Mouse (Mus musculus) heart, embryonic 16.5 days (tissue): ENCODE data around the gene Fam155a. TPM values are rescaled to one million over a fixed set of nuclear protein-coding genes. Genes with fewer than 3 reads are reported as not detected.

ENCODE experiments used
- ATAC-seq: fragments of 200-750 bp; cut with Nextera tagmentation; replicated peaks from 2 replicates; pipeline ENCODE4 v1.8.0; 2017; ENCODE audit warnings: moderate number of reproducible peaks; ENCODE audit not compliant: insufficient read depth, low FRiP score; ENCODE audit errors: extremely low read depth
- H3K27ac ChIP-seq: fragments of 300-500 bp; sonication (generic); 2 replicates; pipeline ENCODE4 v1.5.1; 2014; ENCODE audit warnings: mild to moderate bottlenecking, low read length, control low read depth, moderate library complexity
- H3K27me3 ChIP-seq: fragments of 300-500 bp; sonication (generic); 2 replicates; pipeline ENCODE4 v1.6.1; 2014; ENCODE audit warnings: low read length, mixed read lengths; ENCODE audit not compliant: control insufficient read depth, insufficient read depth
- H3K36me3 ChIP-seq: fragments of 300-500 bp; sonication (generic); 2 replicates; pipeline ENCODE4 v1.6.1; 2014; ENCODE audit not compliant: control insufficient read depth, insufficient read depth
- H3K4me1 ChIP-seq: fragments of 300-500 bp; sonication (generic); 2 replicates; pipeline ENCODE4 v1.6.1; 2014; ENCODE audit warnings: low read length, mixed read lengths; ENCODE audit not compliant: control insufficient read depth, insufficient read depth
- H3K4me2 ChIP-seq: fragments of 300-500 bp; sonication (generic); 2 replicates; pipeline ENCODE4 v1.6.1; 2014; ENCODE audit warnings: low read depth, mild to moderate bottlenecking, control low read depth, low read length
- H3K4me3 ChIP-seq: fragments of 300-500 bp; sonication (generic); 2 replicates; pipeline ENCODE4 v1.5.1; 2014; ENCODE audit warnings: mild to moderate bottlenecking, control low read depth, low read length
- H3K9ac ChIP-seq: fragments of 300-500 bp; sonication (generic); 2 replicates; pipeline ENCODE4 v1.6.1; 2014; ENCODE audit warnings: low read length, control low read depth
- H3K9me3 ChIP-seq: fragments of 300-500 bp; sonication (generic); replicated peaks from 2 replicates; pipeline ENCODE4 v1.6.1; 2016; ENCODE audit warnings: low read length; ENCODE audit not compliant: control insufficient read depth
- WGBS: fragments of 180-500 bp; shearing (Covaris S2); extraction: QIAGEN DNeasy Blood & Tissue Kit; methylation state at CpG from one replicate; pipeline ENCODE4 v1.1.7; 2014; 5-methylcytosine and 5-hydroxymethylcytosine counted together
- polyA plus RNA-seq: library from polyadenylated mRNA; unstranded; fragments of >200 nt; fragmentation: Nextera tagmentation; extraction: Ambion mirVana; gene quantifications from 2 replicates; pipeline ENCODE4 v1.2.1, GENCODE M21; 2015

Gene Fam155a
- polyA plus RNA-seq, 1 experiment from 2014 or later: 0.07 TPM

- no peak for ATAC-seq
- H3K36me3 ChIP-seq: no peaks in the 10 kb centered on the region
- 59% methylated on average over 6 of the region's 6 CpGs for WGBS
- no peaks in the 10 kb centered on the region for H3K4me1 ChIP-seq
- no peaks in the 10 kb centered on the region for H3K27me3 ChIP-seq
- H3K4me2 ChIP-seq: no peak overlapping the region
- H3K9me3 ChIP-seq: no peaks in the 10 kb centered on the region
- H3K9ac ChIP-seq: no peak overlapping the region
- H3K27ac ChIP-seq: no peak overlapping the region
- no peak overlapping the region for H3K4me3 ChIP-seq
Observed at GRCm38 (mm10) chr8:9546429-9546828, 224.5 kb downstream of the Fam155a start.

GRCm38 (mm10) chr8:9545665-9546064, 225.3 kb downstream of the Fam155a start:
- Histone ChIP-seq H3K9ac (no peak overlapping the region), H3K4me3 (no peak overlapping the region), H3K36me3 (no peaks in the 10 kb centered on the region), H3K4me2 (no peak overlapping the region), H3K27ac (no peak overlapping the region), H3K9me3 (no peaks in the 10 kb centered on the region), H3K4me1 (no peaks in the 10 kb centered on the region), H3K27me3 (no peaks in the 10 kb centered on the region)
- ATAC-seq: no peak
- WGBS: 48% methylated on average over 2 of the region's 2 CpGs

- no peaks in the 10 kb centered on the region for H3K4me1 ChIP-seq
- H3K4me3 ChIP-seq: no peak overlapping the region
- no peaks in the 10 kb centered on the region for H3K36me3 ChIP-seq
- H3K4me2 ChIP-seq: no peak overlapping the region
- H3K9me3 ChIP-seq: no peaks in the 10 kb centered on the region; the same call in 1 of the 2 replicates
- no peaks in the 10 kb centered on the region for H3K27me3 ChIP-seq
- no peak overlapping the region for H3K27ac ChIP-seq
- ATAC-seq: no peak
- WGBS: 82% methylated on average over 5 of the region's 5 CpGs
- H3K9ac ChIP-seq: no peak overlapping the region
Observed at GRCm38 (mm10) chr8:9535730-9536372, 235.1 kb downstream of the Fam155a start.

- H3K4me1 ChIP-seq: no peaks in the 10 kb centered on the region
- no peaks in the 10 kb centered on the region for H3K27me3 ChIP-seq
- H3K4me3 ChIP-seq: no peak overlapping the region
- ATAC-seq: no peak
- H3K9me3 ChIP-seq: no peaks in the 10 kb centered on the region; the same call in 1 of the 2 replicates
- H3K36me3 ChIP-seq: no peaks in the 10 kb centered on the region
- 78% methylated on average over 3 of the region's 3 CpGs for WGBS
- H3K4me2 ChIP-seq: no peak overlapping the region
- no peak overlapping the region for H3K27ac ChIP-seq
- no peak overlapping the region for H3K9ac ChIP-seq
Observed at GRCm38 (mm10) chr8:9526515-9526914, 244.4 kb downstream of the Fam155a start.

- Histone ChIP-seq H3K27ac (no peak overlapping the region), H3K9ac (no peak overlapping the region), H3K4me3 (no peak overlapping the region), H3K36me3 (no peaks in the 10 kb centered on the region), H3K9me3 (no peaks in the 10 kb centered on the region), H3K27me3 (no peaks in the 10 kb centered on the region), H3K4me2 (no peak overlapping the region), H3K4me1 (no peaks in the 10 kb centered on the region)
- no peak for ATAC-seq
- 60% methylated on average over 2 of the region's 2 CpGs for WGBS
Observed at GRCm38 (mm10) chr8:9521577-9521976, 249.4 kb downstream of the Fam155a start.

GRCm38 (mm10) chr8:9500751-9501150, 270.2 kb downstream of the Fam155a start:
- no peaks in the 10 kb centered on the region for H3K4me1 ChIP-seq
- no peak overlapping the region for H3K9ac ChIP-seq
- H3K27me3 ChIP-seq: no peaks in the 10 kb centered on the region
- no peak overlapping the region for H3K4me2 ChIP-seq
- no peaks in the 10 kb centered on the region for H3K9me3 ChIP-seq
- no peaks in the 10 kb centered on the region for H3K36me3 ChIP-seq
- ATAC-seq: no peak
- H3K4me3 ChIP-seq: no peak overlapping the region
- H3K27ac ChIP-seq: no peak overlapping the region
- 57% methylated on average over 6 of the region's 6 CpGs for WGBS

- WGBS: 78% methylated on average over 1 of the region's 1 CpGs
- no peaks in the 10 kb centered on the region for H3K4me1 ChIP-seq
Observed at GRCm38 (mm10) chr8:9494225-9494598, 276.7 kb downstream of the Fam155a start.

GRCm38 (mm10) chr8:9493557-9494224, 277.3 kb downstream of the Fam155a start:
- ATAC-seq: no peak
- H3K9me3 ChIP-seq: no peaks in the 10 kb centered on the region
- no peak overlapping the region for H3K4me3 ChIP-seq
- H3K36me3 ChIP-seq: no peaks in the 10 kb centered on the region
- WGBS: 56% methylated on average over 8 of the region's 8 CpGs
- H3K9ac ChIP-seq: no peak overlapping the region
- H3K4me2 ChIP-seq: no peak overlapping the region
- no peak overlapping the region for H3K27ac ChIP-seq
- no peaks in the 10 kb centered on the region for H3K4me1 ChIP-seq
- no peaks in the 10 kb centered on the region for H3K27me3 ChIP-seq

More at GRCm38 (mm10) chr8:9494225-9494598, 276.7 kb downstream of the Fam155a start:
- no peak overlapping the region for H3K4me3 ChIP-seq
- no peaks in the 10 kb centered on the region for H3K9me3 ChIP-seq
- no peak overlapping the region for H3K4me2 ChIP-seq
- no peak overlapping the region for H3K9ac ChIP-seq
- H3K27me3 ChIP-seq: no peaks in the 10 kb centered on the region
- no peaks in the 10 kb centered on the region for H3K36me3 ChIP-seq
- H3K27ac ChIP-seq: no peak overlapping the region
- no peak for ATAC-seq

GRCm38 (mm10) chr8:9482565-9482964, 288.4 kb downstream of the Fam155a start:
- Histone ChIP-seq H3K4me1 (no peaks in the 10 kb centered on the region), H3K4me3 (no peak overlapping the region), H3K27me3 (no peaks in the 10 kb centered on the region), H3K9me3 (no peaks in the 10 kb centered on the region), H3K27ac (no peak overlapping the region), H3K4me2 (no peak overlapping the region), H3K36me3 (no peaks in the 10 kb centered on the region), H3K9ac (no peak overlapping the region)
- no peak for ATAC-seq
- 63% methylated on average over 5 of the region's 5 CpGs for WGBS
